Mouse (Mus musculus) testis, adult 2 months (tissue): ENCODE measurements around the gene Eif2d. TPM values are rescaled to one million over a fixed set of nuclear protein-coding genes. Genes with fewer than 3 reads are reported as not detected.

Experiments used
- H3K27ac ChIP-seq: fragments of 200-500 bp; 2 replicates; pipeline ENCODE4 v1.5.1; 2012; ENCODE audit warnings: low read depth, low read length; ENCODE audit not compliant: control insufficient read depth, insufficient read depth
- H3K27me3 ChIP-seq: fragments of 200-500 bp; 2 replicates; pipeline ENCODE4 v1.6.1; 2012; ENCODE audit warnings: mild to moderate bottlenecking, low read length, moderate library complexity; ENCODE audit not compliant: control insufficient read depth, insufficient read depth
- H3K36me3 ChIP-seq: fragments of 200-500 bp; 2 replicates; pipeline ENCODE4 v1.6.1; 2012; ENCODE audit warnings: mild to moderate bottlenecking, low read length; ENCODE audit not compliant: control insufficient read depth, insufficient read depth
- H3K4me1 ChIP-seq: fragments of 200-500 bp; 2 replicates; pipeline ENCODE4 v1.6.1; 2012; ENCODE audit warnings: low read length; ENCODE audit not compliant: control insufficient read depth, insufficient read depth
- H3K4me3 ChIP-seq: fragments of 200-500 bp; 2 replicates; pipeline ENCODE4 v1.5.1; 2012; ENCODE audit warnings: low read depth, mild to moderate bottlenecking, low read length, moderate library complexity, mixed read lengths; ENCODE audit not compliant: control insufficient read depth
- CTCF ChIP-seq: fragments of 200-500 bp; IDR thresholded peaks from 2 replicates; pipeline ENCODE4 v1.5.1; 2012; ENCODE audit warnings: low read depth, mild to moderate bottlenecking, inconsistent platforms, low read length, moderate library complexity; ENCODE audit not compliant: control insufficient read depth, insufficient read depth, insufficient replicate concordance
- POLR2A ChIP-seq: fragments of 200-500 bp; IDR thresholded peaks from 2 replicates; pipeline ENCODE4 v1.6.1; 2012; ENCODE audit warnings: low read depth, mild to moderate bottlenecking, inconsistent platforms, low read length, moderate library complexity; ENCODE audit not compliant: control insufficient read depth
- polyA plus RNA-seq: library from polyadenylated mRNA; depleted of rRNA; stranded (reverse); fragments of >200 nt; gene quantifications from 2 replicates; pipeline ENCODE4 v1.2.3, GENCODE M21; 2012

Gene Eif2d
- polyA plus RNA-seq, 1 experiment: 18.1 TPM

DNA sequence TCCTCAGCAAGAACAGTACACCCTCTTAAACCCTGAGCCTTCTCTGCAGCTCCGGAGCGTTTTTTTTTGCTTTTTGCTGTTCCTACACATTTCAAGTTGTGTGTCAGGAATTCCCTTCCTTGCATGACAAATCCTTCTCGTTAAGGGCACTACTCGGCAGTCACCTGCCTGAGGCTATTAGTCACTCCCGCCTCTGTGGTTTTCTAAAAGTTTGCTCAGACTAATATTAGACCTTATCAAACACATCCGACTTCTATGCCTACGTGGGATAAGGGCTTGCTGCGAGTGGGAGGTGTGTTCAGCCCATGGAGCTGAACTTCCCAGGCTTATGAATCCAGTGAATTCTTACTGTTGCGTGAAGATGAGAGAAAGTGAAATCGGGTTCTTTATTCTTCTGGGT, 34.5 kb upstream of the Eif2d start:
- no peak for TF ChIP-seq CTCF
- TF ChIP-seq POLR2A: no peak
- Histone ChIP-seq H3K4me1 (peaks cover 2% of the 10 kb centered on the region), H3K27ac (no peak overlapping the region), H3K27me3 (no peaks in the 10 kb centered on the region), H3K4me3 (no peak overlapping the region), H3K36me3 (no peaks in the 10 kb centered on the region)

DNA sequence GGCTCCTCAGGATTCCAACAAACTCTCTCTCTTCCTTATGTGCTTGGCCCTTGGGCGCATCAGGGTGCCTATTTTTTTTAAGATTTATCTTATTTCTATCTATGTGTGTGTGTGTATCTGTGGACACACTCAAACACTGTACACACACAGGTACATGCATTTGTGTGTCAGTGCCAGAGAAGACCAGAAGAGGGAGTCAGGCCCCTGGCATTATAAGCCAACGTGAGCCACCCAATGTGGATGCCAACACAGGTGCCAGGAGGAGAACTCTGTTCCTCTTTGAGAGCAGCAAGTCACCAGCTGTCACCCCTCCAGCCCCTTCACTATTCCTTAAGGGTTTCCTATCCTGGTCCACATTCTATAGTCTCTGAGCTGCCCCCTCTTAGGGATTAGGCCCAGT, 34.0 kb upstream of the Eif2d start:
- H3K36me3 ChIP-seq: no peaks in the 10 kb centered on the region
- TF ChIP-seq POLR2A (no peak), CTCF (peak; percentile 8; the same call in 1 of the 2 replicates)
- peaks cover 2% of the 10 kb centered on the region for H3K4me1 ChIP-seq
- H3K27me3 ChIP-seq: no peaks in the 10 kb centered on the region
- H3K27ac ChIP-seq: no peak overlapping the region
- H3K4me3 ChIP-seq: no peak overlapping the region

DNA sequence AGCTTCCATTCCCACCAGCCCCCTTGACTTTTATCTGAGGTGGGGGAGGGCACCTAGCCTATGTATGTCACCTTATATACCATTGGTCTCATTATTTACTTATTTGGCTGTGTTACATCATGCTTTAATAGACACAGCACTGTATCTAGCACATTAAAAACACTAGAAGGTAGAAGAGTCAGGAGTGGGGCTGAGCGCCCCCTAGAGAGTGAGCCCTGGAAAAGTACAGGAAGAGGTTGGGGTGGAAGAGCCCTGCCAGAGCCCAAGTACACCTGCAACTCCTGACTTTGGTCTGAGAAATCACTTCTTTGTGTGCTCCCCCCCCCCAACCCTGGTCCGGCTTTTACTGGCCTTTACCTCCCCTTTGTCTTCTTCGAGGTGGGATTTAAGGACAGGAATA, 31.0 kb upstream of the Eif2d start:
- no peaks in the 10 kb centered on the region for H3K27me3 ChIP-seq
- no peaks in the 10 kb centered on the region for H3K36me3 ChIP-seq
- no peak for TF ChIP-seq CTCF
- no peak for TF ChIP-seq POLR2A
- no peaks in the 10 kb centered on the region; the same call in none of the 2 replicates for H3K4me1 ChIP-seq
- no peak overlapping the region for H3K27ac ChIP-seq
- no peak overlapping the region for H3K4me3 ChIP-seq

DNA sequence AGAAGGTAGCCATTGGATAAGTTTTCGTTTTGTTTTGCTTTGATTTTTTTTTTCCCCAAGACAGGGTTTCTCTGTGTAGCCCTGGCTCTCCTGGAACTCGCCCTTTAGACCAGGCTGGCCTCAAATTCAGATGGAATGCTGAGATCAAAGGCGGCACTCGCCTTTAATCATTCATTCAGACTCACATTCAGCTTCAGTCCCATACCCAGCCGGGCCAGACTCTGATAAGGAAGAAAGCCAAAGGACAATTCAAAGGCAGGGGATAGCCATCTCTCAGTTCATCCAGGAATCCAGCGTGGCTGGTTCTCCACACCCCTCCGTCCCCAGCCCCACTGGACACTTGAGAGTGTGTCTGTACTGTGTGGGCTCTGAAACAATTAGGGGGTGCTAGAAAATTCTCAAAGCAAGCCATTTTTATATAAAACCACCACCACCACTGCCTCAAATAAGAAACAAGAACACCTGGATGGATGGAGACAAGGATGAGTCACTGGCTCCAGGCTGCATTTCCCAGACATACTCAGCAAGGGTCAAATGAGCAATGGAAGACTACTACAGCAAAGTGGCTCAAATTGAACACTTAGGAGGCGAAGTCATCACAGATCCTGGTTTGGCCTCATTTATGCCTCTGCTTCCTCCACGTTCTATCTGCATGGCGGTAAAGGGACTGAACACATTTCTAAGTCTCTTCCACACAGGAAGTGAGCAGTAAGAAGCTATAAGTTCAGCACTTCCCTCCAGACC, 29.3 kb upstream of the Eif2d start:
- H3K4me1 ChIP-seq: no peaks in the 10 kb centered on the region; the same call in none of the 2 replicates
- no peaks in the 10 kb centered on the region for H3K27me3 ChIP-seq
- no peak overlapping the region for H3K4me3 ChIP-seq
- H3K36me3 ChIP-seq: no peaks in the 10 kb centered on the region
- TF ChIP-seq POLR2A (no peak), CTCF (no peak)
- no peak overlapping the region for H3K27ac ChIP-seq

DNA sequence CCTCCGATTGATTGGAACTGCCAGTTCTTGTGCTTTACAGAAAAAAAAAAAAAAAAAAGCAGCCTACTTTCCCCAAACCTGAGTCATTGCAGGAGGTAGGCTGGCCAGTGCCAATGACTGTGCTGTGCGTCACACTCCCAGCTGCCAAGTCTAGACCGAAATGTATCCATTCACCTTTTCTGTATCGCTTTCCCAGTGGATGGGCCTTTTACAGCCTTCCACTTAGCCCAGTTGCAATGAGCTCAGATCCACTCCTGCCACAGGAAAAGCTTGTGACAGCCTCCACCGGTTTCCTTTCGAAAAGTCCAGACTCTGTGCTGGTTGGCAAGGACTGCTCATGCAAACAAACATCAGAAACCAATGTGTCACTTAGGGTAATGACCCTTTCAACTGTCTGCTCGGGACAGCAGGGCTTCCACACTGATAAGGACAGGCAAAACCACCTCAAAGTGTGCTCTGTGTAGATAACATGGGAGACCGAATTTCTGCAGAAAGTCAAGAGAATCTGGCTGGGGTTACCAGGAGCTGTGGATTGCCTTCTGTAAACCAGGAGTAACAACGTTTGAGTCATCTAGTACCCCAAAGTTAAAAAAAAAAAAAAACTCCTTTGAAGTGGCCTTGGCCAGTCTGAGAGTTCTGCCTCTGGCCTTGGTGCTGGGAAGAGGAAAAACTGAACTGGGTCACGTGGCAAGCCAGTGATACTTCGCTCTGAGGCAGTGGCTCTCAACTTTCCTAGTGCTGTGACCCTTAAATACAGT, 26.8 kb upstream of the Eif2d start:
- Histone ChIP-seq H3K4me1 (no peaks in the 10 kb centered on the region; the same call in none of the 2 replicates), H3K36me3 (peaks cover 2% of the 10 kb centered on the region; the same call in 1 of the 2 replicates), H3K27ac (no peak overlapping the region; the same call in 1 of the 2 replicates), H3K4me3 (no peak overlapping the region), H3K27me3 (no peaks in the 10 kb centered on the region)
- no peak for TF ChIP-seq CTCF
- TF ChIP-seq POLR2A: no peak

DNA sequence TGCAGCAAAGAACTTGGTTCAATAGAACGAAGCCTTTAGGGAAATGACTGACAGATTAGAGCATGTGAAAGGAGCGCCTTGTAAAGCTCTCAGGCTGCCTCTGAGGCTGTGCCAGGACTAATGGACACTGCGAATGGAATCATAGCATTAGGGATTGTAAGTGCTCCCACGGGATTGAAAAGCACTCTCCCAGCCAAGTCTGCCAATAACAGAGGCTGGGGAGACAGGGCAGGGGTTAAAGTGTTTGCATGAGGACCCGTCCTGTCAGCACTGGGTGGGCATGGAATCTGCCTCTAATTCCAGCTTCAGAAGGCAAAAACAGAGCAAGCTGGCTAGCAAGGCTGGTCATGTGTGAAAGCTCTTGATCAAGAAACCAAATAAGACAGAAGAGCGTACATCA, 18.8 kb upstream of the Eif2d start:
- peaks cover 2% of the 10 kb centered on the region; the same call in 1 of the 2 replicates for H3K36me3 ChIP-seq
- no peaks in the 10 kb centered on the region for H3K27me3 ChIP-seq
- H3K27ac ChIP-seq: no peak overlapping the region
- peak overlapping the region; percentile 33; the same call in 1 of the 2 replicates for H3K4me3 ChIP-seq
- peaks cover 8% of the 10 kb centered on the region for H3K4me1 ChIP-seq
- TF ChIP-seq POLR2A (no peak), CTCF (no peak)

DNA sequence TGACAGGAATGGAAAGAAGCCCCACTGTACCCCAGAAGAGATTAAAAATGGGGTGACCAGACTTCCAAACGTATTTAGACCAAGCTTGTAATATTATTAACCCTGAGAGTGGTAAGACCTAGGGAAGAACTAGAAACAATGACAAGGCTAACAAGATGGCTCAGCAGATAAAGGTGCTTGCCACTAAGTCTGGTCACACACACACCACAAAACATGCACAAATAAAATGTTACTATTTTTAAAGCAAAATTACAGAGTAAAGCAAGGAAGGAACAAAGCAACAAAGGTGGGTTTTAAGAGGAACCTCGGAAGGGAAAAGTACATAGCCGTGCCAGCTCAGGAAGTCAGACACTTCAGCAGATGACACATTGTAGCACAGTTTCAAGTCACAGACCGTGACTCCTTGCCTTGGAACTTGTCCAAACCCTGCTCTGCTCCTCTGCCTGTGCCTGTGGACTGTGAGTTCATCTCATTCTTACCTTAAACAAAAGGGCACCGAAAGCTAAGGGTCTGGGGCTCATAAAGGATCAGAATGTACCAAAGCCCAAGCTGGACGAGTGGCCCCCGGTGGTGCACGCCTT, 17.9 kb upstream of the Eif2d start:
- peaks cover 9% of the 10 kb centered on the region for H3K4me1 ChIP-seq
- no peaks in the 10 kb centered on the region for H3K36me3 ChIP-seq
- TF ChIP-seq CTCF: no peak
- no peak for TF ChIP-seq POLR2A
- no peaks in the 10 kb centered on the region for H3K27me3 ChIP-seq
- no peak overlapping the region; the same call in 1 of the 2 replicates for H3K27ac ChIP-seq
- peak overlapping the region; percentile 72 for H3K4me3 ChIP-seq
